Mouse (Mus musculus) forebrain, embryonic 16.5 days (tissue): ENCODE data around the gene Zfp980. TPM values are rescaled to one million over a fixed set of nuclear protein-coding genes. Genes with fewer than 3 reads are reported as not detected.
"Not testable (repeated sequence)": the region's sequence is repeated elsewhere in the genome, so short reads cannot be mapped to it uniquely, and the experiment has no call there.

Experiments used
- ATAC-seq: fragments of 200-750 bp; cut with Nextera tagmentation; 2 replicates; pipeline ENCODE4 v1.8.0; 2017; ENCODE audit warnings: mild to moderate bottlenecking, moderate library complexity
- H3K27ac ChIP-seq: fragments of 300-500 bp; sonication (generic); 2 replicates; pipeline ENCODE4 v1.5.1; 2014; ENCODE audit warnings: low read length, control low read depth
- H3K27me3 ChIP-seq: fragments of 300-500 bp; sonication (generic); replicated peaks from 2 replicates; pipeline ENCODE4 v1.6.1; 2014; ENCODE audit warnings: low read length; ENCODE audit not compliant: control insufficient read depth, insufficient read depth
- H3K36me3 ChIP-seq: fragments of 300-500 bp; sonication (generic); 2 replicates; pipeline ENCODE4 v1.6.1; 2014; ENCODE audit not compliant: control insufficient read depth, insufficient read depth
- H3K4me1 ChIP-seq: fragments of 300-500 bp; sonication (generic); replicated peaks from 2 replicates; pipeline ENCODE4 v1.6.1; 2014; ENCODE audit warnings: low read length; ENCODE audit not compliant: control insufficient read depth, insufficient read depth
- H3K4me2 ChIP-seq: fragments of 300-500 bp; sonication (generic); 2 replicates; pipeline ENCODE4 v1.6.1; 2014; ENCODE audit warnings: mild to moderate bottlenecking, low read length, control low read depth
- H3K4me3 ChIP-seq: fragments of 300-500 bp; sonication (generic); replicated peaks from 2 replicates; pipeline ENCODE4 v1.5.1; 2014; ENCODE audit warnings: mild to moderate bottlenecking, low read length, control low read depth
- H3K9ac ChIP-seq: fragments of 300-500 bp; sonication (generic); replicated peaks from 2 replicates; pipeline ENCODE4 v1.6.1; 2014; ENCODE audit warnings: low read depth, low read length, control low read depth
- H3K9me3 ChIP-seq: fragments of 300-500 bp; sonication (generic); 2 replicates; pipeline ENCODE4 v1.6.1; 2016; ENCODE audit warnings: low read length; ENCODE audit not compliant: control insufficient read depth
- WGBS: fragments of 180-500 bp; shearing (Covaris S2); extraction: QIAGEN DNeasy Blood & Tissue Kit; methylation state at CpG from one replicate; pipeline ENCODE4 v1.1.7; 2014; 5-methylcytosine and 5-hydroxymethylcytosine counted together
- polyA plus RNA-seq: library from polyadenylated mRNA; unstranded; fragments of >200 nt; fragmentation: Nextera tagmentation; extraction: Ambion mirVana; gene quantifications from 2 replicates; pipeline ENCODE4 v1.2.1, GENCODE M21; 2015

The Zfp980 gene
- polyA plus RNA-seq, 1 experiment from 2014 or later, result not detected

DNA sequence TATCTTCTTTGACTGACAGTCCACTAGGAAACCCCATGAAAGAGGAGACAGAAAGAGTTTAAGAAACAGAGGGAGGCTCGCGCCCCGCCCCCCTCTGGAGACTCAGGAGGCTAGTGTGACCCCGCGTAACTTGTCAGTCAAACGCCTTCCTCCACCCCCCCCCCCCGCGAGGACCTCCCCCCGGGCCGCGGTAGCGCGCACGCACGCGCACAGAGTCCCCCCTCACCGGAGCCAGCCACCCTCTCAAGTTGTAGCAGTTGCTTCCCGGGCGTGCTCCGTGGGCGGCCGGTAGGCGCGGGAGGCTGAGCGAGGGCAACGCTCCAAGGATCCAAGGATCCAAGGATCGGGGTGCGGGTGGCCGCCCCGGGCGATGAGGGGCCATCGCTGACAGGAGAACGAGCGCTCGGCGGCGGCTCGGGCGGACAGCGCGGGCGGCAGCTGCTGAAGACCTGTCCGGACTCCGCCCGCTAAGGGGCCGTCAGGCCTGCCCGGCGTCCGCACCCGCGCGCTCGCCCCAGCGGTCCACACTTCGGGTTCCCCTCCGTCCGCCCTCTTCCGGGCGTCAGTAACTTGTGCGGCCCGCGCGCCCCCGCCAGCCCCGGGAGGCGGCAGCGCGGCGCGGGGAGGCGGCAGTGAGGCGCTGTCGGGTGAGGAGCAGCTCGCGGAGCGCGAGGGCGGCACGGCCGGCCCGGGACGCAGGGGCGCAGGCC, 74.6 kb downstream of the Zfp980 start:
- H3K27me3 ChIP-seq, H3K9me3 ChIP-seq, H3K9ac ChIP-seq, H3K27ac ChIP-seq, H3K4me1 ChIP-seq, H3K36me3 ChIP-seq: not testable (repeated sequence)
- peak; percentile 62; the same call in 1 of the 2 replicates for ATAC-seq
- Histone ChIP-seq H3K4me2 (peak overlapping the region; percentile 28; the same call in 1 of the 2 replicates), H3K4me3 (peak overlapping the region; percentile 20; the same call in 1 of the 2 replicates)
- WGBS, result 2% methylated on average over 39 of the region's 83 CpGs

DNA sequence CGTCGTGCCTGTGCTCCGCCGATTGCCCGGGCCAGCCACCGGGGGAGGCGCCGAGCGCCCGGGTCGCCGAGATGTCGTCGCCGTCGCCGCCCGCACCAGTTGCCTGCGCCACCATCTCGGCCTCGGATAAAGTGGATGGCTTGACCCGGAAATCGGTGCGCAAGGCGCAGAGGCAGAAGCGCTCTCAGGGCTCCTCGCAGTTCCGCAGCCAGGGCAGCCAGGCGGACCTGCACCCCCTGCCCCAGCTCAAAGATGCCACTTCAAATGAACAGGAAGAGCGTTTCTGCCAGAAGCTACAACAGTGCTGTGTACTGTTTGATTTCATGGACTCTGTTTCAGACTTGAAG, 75.1 kb downstream of the Zfp980 start:
- not testable (repeated sequence) for ATAC-seq, H3K27ac ChIP-seq, H3K9me3 ChIP-seq, H3K4me2 ChIP-seq, H3K27me3 ChIP-seq, H3K9ac ChIP-seq, H3K36me3 ChIP-seq, H3K4me3 ChIP-seq, H3K4me1 ChIP-seq
- no CpG with 5 or more reads among the region's 30 CpGs for WGBS

Other genes starting within 250 kb of the Zfp980 start
- gene Zfp990, start 159.9 kb upstream of the Zfp980 start, polyA plus RNA-seq, result not detected in 2 replicates
- 0.18 and 0.35 TPM in 2 replicates for gene Gm13212, start 85.5 kb upstream of the Zfp980 start, polyA plus RNA-seq
- 0.19 TPM in 1 of 2 replicates, not detected in the other for gene Zfp986, start 198.1 kb downstream of the Zfp980 start, polyA plus RNA-seq